Mouse (Mus musculus): ENCODE data around the gene Mipep.
A peak's percentile ranks its signal among the peaks of the same experiment; 100 is the strongest.

- TF ChIP-seq HCFC1 (IDR thresholded peaks at IDR 0.05; ENCODE audit: borderline replicate concordance, insufficient read depth, low read length) (no peak), MAFK (IDR thresholded peaks at IDR 0.05; ENCODE audit: insufficient read depth, low read depth, low read length) (no peak), CHD2 (IDR thresholded peaks at IDR 0.05; ENCODE audit: low read depth, low read length) (peak; percentile 59)
These were observed 52.3 kb downstream of the Mipep start for GRCm38 (mm10) chr14:60836709-60837108.
